9 mouse cellular contexts compared by ENCODE assay signal in the genomic region with DNA sequence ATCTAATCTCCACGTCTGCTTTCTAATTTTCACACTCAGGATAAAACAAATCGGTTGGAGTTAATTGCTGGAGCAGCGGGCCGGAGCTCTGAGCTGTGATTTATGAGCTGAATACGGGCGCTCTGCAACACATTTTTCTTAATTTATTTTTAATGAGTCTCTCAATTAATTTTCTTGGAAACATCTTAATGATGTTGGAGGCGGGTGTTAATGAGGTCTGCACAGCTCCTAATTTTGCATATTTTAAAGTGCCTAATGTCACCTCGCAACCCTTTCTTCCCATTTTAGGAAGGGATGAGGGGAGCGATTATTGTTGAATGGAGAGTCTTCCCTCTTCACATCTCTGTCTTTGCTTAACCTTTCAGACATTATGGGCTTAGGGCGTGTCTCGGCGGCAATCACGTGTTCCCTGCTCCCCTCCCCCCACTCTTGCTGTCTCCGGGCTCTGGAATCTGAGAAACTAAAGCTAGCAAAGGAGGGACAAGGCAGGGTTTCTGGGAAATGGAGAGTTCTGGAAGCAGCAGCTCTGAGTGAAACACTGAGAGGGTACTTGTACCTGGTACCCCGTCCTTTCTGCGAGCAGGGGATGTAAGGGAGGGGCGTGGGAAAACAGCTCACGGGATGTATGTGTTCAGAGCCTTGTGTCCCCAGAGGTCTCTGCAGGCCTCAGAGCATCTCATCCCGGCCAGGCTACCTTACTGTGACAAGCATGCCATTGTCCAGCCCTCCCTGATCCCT. TPM values are rescaled to one million over a fixed set of nuclear protein-coding genes. Genes with fewer than 3 reads are reported as not detected.
DNase-seq lines count a peak whose midpoint lies in the region; ATAC-seq and TF ChIP-seq lines count a peak whose summit lies in the region.
"Had no signal": no experiment of that assay in that cellular context is flagged by ENCODE, and none has a peak within 500 bp of the region (broad histone marks: within the 10 kb centered on the region; RNA-seq: fewer than 3 reads in every experiment).

No protein-coding gene starts in this region.

- H3K36me3 ChIP-seq in ES-E14 (ENCODE audit: control insufficient read depth, insufficient read depth, low read length, poor library complexity, severe bottlenecking) = no peaks in the 10 kb centered on the region
- H3K36me3 ChIP-seq in forebrain, embryonic 11.5 days (ENCODE audit: control insufficient read depth, insufficient read depth, low read length) = no peaks in the 10 kb centered on the region
- H3K36me3 ChIP-seq in intestine, embryonic 16.5 days (ENCODE audit: control insufficient read depth, insufficient read depth, low read length) = no peaks in the 10 kb centered on the region
- no peaks in the 10 kb centered on the region for H3K36me3 ChIP-seq in midbrain, embryonic 12.5 days

- in situ Hi-C loops in ES-E14 (cut with MboI; ENCODE audit: low sequenced_read_pairs in 2 of 2, unreplicated experiment in 2 of 2) = no loop called here

- H3K9ac ChIP-seq in ES-E14 (ENCODE audit: insufficient read depth, low read depth, low read length, poor library complexity, severe bottlenecking) = peak overlapping the region; percentile 44; the same call in 1 of the 2 replicates
- peak overlapping the region; percentile 12; the same call in 1 of the 2 replicates for H3K9ac ChIP-seq in forebrain, embryonic 11.5 days (ENCODE audit: low read length)
- H3K9ac ChIP-seq in intestine, embryonic 16.5 days (ENCODE audit: low read depth, low read length) = no peak overlapping the region
- peak overlapping the region; percentile 28; the same call in 1 of the 2 replicates for H3K9ac ChIP-seq in midbrain, embryonic 12.5 days (replicated peaks)

- peaks cover 0 to 3% of the 10 kb centered on the region in 2 experiments; a peak in 1 of 4 replicates for H3K4me1 ChIP-seq in ES-E14 (ENCODE audit: control insufficient read depth in 2 of 2, insufficient read depth in 2 of 2, low read length in 2 of 2, poor library complexity in 1 of 2)
- no peaks in the 10 kb centered on the region; the same call in 1 of the 2 replicates for H3K4me1 ChIP-seq in forebrain, embryonic 11.5 days (replicated peaks; ENCODE audit: control insufficient read depth, insufficient read depth, low read length)
- H3K4me1 ChIP-seq in intestine, embryonic 16.5 days (ENCODE audit: control insufficient read depth, insufficient read depth, low read length) = no peaks in the 10 kb centered on the region
- H3K4me1 ChIP-seq in midbrain, embryonic 12.5 days = peaks cover 15% of the 10 kb centered on the region

- peak; percentile 78 for DNase-seq in heart, adult 11 months
- no peak for DNase-seq in heart, adult 18-20 months
- DNase-seq in ES-E14 (ENCODE audit: low read depth, low spot score) = no peak
- peak; percentile 85 for DNase-seq in forebrain, embryonic 11.5 days (ENCODE audit: low spot score)
- no peak for DNase-seq in spleen, adult 12 weeks (ENCODE audit: low spot score)

- no peaks in the 10 kb centered on the region for H3K27me3 ChIP-seq in forebrain, embryonic 11.5 days (ENCODE audit: control insufficient read depth, insufficient read depth, low read length)
- no peaks in the 10 kb centered on the region for H3K27me3 ChIP-seq in intestine, embryonic 16.5 days (replicated peaks; ENCODE audit: control insufficient read depth, insufficient read depth, low read length)
- H3K27me3 ChIP-seq in midbrain, embryonic 12.5 days = no peaks in the 10 kb centered on the region

- peak overlapping the region; percentile 3; the same call in 1 of the 2 replicates for H3K4me2 ChIP-seq in forebrain, embryonic 11.5 days (ENCODE audit: low read depth, low read length, severe bottlenecking)
- H3K4me2 ChIP-seq in intestine, embryonic 16.5 days (ENCODE audit: low read depth, low read length) = 0 out of 2 replicates have a peak overlapping the region, but pooled peaks have one; percentile 4
- peak overlapping the region; percentile 40 for H3K4me2 ChIP-seq in midbrain, embryonic 12.5 days (replicated peaks)

- peak; percentile 78 for ATAC-seq in forebrain, embryonic 11.5 days (replicated peaks; ENCODE audit: low FRiP score)
- no peak for ATAC-seq in intestine, embryonic 16.5 days
- ATAC-seq in midbrain, embryonic 12.5 days (ENCODE audit: low FRiP score, low read depth) = peak; percentile 89
- ATAC-seq in inflammation-experienced regulatory T-cells, adult 6 months = no peak

- 18% methylated on average over 19 of the region's 19 CpGs for WGBS in forebrain, embryonic 11.5 days
- 56% methylated on average over 19 of the region's 19 CpGs for WGBS in intestine, embryonic 16.5 days
- WGBS in midbrain, embryonic 12.5 days = 16% methylated on average over 19 of the region's 19 CpGs

- H3K9me3 ChIP-seq in ES-E14 (ENCODE audit: control insufficient read depth, insufficient read depth, low read depth, low read length) = no peaks in the 10 kb centered on the region
- no peaks in the 10 kb centered on the region for H3K9me3 ChIP-seq in forebrain, embryonic 11.5 days (ENCODE audit: control insufficient read depth, low read length)
- H3K9me3 ChIP-seq in intestine, embryonic 16.5 days (ENCODE audit: control insufficient read depth, low read length) = 0 out of 2 replicates have a peak, but pooled peaks cover 2% of the 10 kb centered on the region
- no peaks in the 10 kb centered on the region; the same call in 1 of the 2 replicates for H3K9me3 ChIP-seq in midbrain, embryonic 12.5 days

- no peak overlapping the region for H3K27ac ChIP-seq in ES-E14 (ENCODE audit: insufficient read depth, low read depth, low read length, poor library complexity, severe bottlenecking)
- H3K27ac ChIP-seq in forebrain, embryonic 11.5 days (ENCODE audit: low read depth, low read length) = peak overlapping the region; percentile 68
- no peak overlapping the region for H3K27ac ChIP-seq in intestine, embryonic 16.5 days (ENCODE audit: low read length)
- peak overlapping the region; percentile 83 for H3K27ac ChIP-seq in midbrain, embryonic 12.5 days (replicated peaks)

- no peak overlapping the region for H3K4me3 ChIP-seq in ES-E14 (ENCODE audit: insufficient read depth in 1 of 2, low read depth in 1 of 2, low read length in 2 of 2, poor library complexity in 1 of 2, severe bottlenecking in 1 of 2)
- no peak overlapping the region for H3K4me3 ChIP-seq in forebrain, embryonic 11.5 days (ENCODE audit: low read depth, low read length)
- no peak overlapping the region for H3K4me3 ChIP-seq in intestine, embryonic 16.5 days (ENCODE audit: low read length)
- 0 out of 2 replicates have a peak overlapping the region, but pooled peaks have one; percentile 10 for H3K4me3 ChIP-seq in midbrain, embryonic 12.5 days

TF ChIP-seq in ES-E14, 5 proteins besides CTCF, POLR2A, EP300 and RAD21:
- TF ChIP-seq MAFK (IDR thresholded peaks at IDR 0.05; ENCODE audit: insufficient read depth, low read depth, low read length) (no peak), ZC3H11A (IDR thresholded peaks at IDR 0.05; ENCODE audit: borderline replicate concordance, low read depth, low read length) (no peak), ZNF384 (IDR thresholded peaks at IDR 0.05; ENCODE audit: low read depth, low read length) (no peak), CHD2 (IDR thresholded peaks at IDR 0.05; ENCODE audit: low read depth, low read length) (no peak), HCFC1 (IDR thresholded peaks at IDR 0.05; ENCODE audit: borderline replicate concordance, insufficient read depth, low read length) (no peak)
TF ChIP-seq in ES-E14: peak in this region for 0.

RNA-seq across cellular contexts. Expression of a gene that starts 56.8 kb away (rescaled TPM):
- not detected for total RNA-seq in heart, adult 18-20 months (2021)
- not detected in 2 replicates for total RNA-seq in ES-E14 (2012; rRNA removed)
- 0.19 and 0.25 TPM in 2 replicates for polyA plus RNA-seq in forebrain, embryonic 11.5 days (2014; fragmentation: Nextera tagmentation; extraction: Ambion mirVana)
- not detected in 2 replicates for polyA plus RNA-seq in intestine, embryonic 16.5 days (2015; fragmentation: Nextera tagmentation; extraction: Ambion mirVana)
- 1.7 and 1.8 TPM in 2 replicates for polyA plus RNA-seq in midbrain, embryonic 12.5 days (2016; fragmentation: Nextera tagmentation; extraction: Ambion mirVana)
- not detected for polyA plus RNA-seq in inflammation-experienced regulatory T-cells, adult 6 months (2017; shearing (Covaris generic))
- polyA plus RNA-seq: liver, embryonic 16.5 days had no signal

Comparison
In these comparisons a context has a peak if more than half of its experiments do, and no peak if none do; other contexts are left out.
1. DNase-seq: peak in heart, adult 11 months (single experiment) and forebrain, embryonic 11.5 days (single experiment); none in heart, adult 18-20 months (0 of 2), ES-E14 (single experiment) and spleen, adult 12 weeks (single experiment).
2. H3K27ac ChIP-seq: peak in forebrain, embryonic 11.5 days (single experiment) and midbrain, embryonic 12.5 days (single experiment); none in ES-E14 (single experiment) and intestine, embryonic 16.5 days (single experiment).
3. ATAC-seq: peak in forebrain, embryonic 11.5 days (single experiment) and midbrain, embryonic 12.5 days (single experiment); none in intestine, embryonic 16.5 days (single experiment) and inflammation-experienced regulatory T-cells, adult 6 months (single experiment).
4. Peak in every context shown above with its lines, with median percentiles within 50 percentile points of each other: H3K4me2 ChIP-seq.